ENCODE assay signal across 27 mouse cellular contexts in genomic region chr3:115211841-115212240, GRCm38 (mm10).
A peak's percentile ranks its signal among the peaks of the same experiment; 100 is the strongest.
DNase-seq lines count a peak whose midpoint lies in the region; ATAC-seq and TF ChIP-seq lines count a peak whose summit lies in the region.
"Had no signal": no experiment of that assay in that cellular context is flagged by ENCODE, and none has a peak within 500 bp of the region (broad histone marks: within the 10 kb centered on the region; RNA-seq: fewer than 3 reads in every experiment).

No protein-coding gene starts in this region.

- TF ChIP-seq CTCF in embryonic fibroblast, embryonic 13.5 days (IDR thresholded peaks at IDR 0.05; ENCODE audit: borderline replicate concordance, insufficient read depth, low read length): no peak

- no peak overlapping the region for H3K4me2 ChIP-seq in liver, embryonic 11.5 days
- H3K4me2 ChIP-seq: heart, embryonic 12.5 days; heart, embryonic 15.5 days; hindbrain, embryonic 14.5 days had no signal

- no peaks in the 10 kb centered on the region for H3K4me1 ChIP-seq in embryonic fibroblast, embryonic 13.5 days (ENCODE audit: control insufficient read depth, insufficient read depth, low read length)
- no peaks in the 10 kb centered on the region for H3K4me1 ChIP-seq in liver, embryonic 11.5 days (replicated peaks; ENCODE audit: control insufficient read depth, insufficient read depth, low read length)
- H3K4me1 ChIP-seq in embryonic facial prominence, embryonic 10.5 days: no peaks in the 10 kb centered on the region
- H3K4me1 ChIP-seq: heart, embryonic 12.5 days; heart, embryonic 15.5 days had no signal

- 0 out of 2 replicates have a peak overlapping the region, but pooled peaks have one; percentile 11 for H3K27ac ChIP-seq in embryonic fibroblast, embryonic 13.5 days (ENCODE audit: insufficient read depth, low read length)
- no peak overlapping the region for H3K27ac ChIP-seq in liver, embryonic 11.5 days (ENCODE audit: low read depth, low read length)
- H3K27ac ChIP-seq in embryonic facial prominence, embryonic 10.5 days (replicated peaks): no peak overlapping the region
- H3K27ac ChIP-seq: gastrocnemius, adult 2 months; heart, embryonic 15.5 days; hindbrain, embryonic 14.5 days; hindbrain, postnatal 0 days had no signal

- peak; percentile 29 for DNase-seq in 3T3-L1 (ENCODE audit: low read depth, low spot score)
- peak; percentile 74 for DNase-seq in Muller cell, postnatal 12 days (ENCODE audit: inconsistent ontology term)
- DNase-seq in testis, postnatal 10 days (ENCODE audit: low spot score): no peak
- DNase-seq in liver, embryonic 11.5 days (ENCODE audit: low spot score): no peak
- DNase-seq in embryonic facial prominence, embryonic 10.5 days (ENCODE audit: low spot score): no peak
- DNase-seq: adrenal gland, postnatal 10 days; adrenal gland, postnatal 36 days; cerebellum, adult 11 months; cerebellum, adult 2 months; cerebellum, adult 9-11 months; cerebellum, postnatal 25 days; embryo, embryonic 11 days; forebrain, postnatal 0 days; gastrocnemius, adult 2 months; gastrocnemius, postnatal 14 days; heart, adult 18-20 months; heart, postnatal 10 days; heart, postnatal 36 days had no signal

- no peaks in the 10 kb centered on the region for H3K36me3 ChIP-seq in liver, embryonic 11.5 days (ENCODE audit: control insufficient read depth, insufficient read depth, low read length)
- H3K36me3 ChIP-seq in embryonic facial prominence, embryonic 10.5 days (replicated peaks): no peaks in the 10 kb centered on the region
- H3K36me3 ChIP-seq: heart, embryonic 12.5 days; heart, embryonic 15.5 days had no signal

- H3K27me3 ChIP-seq in liver, embryonic 11.5 days (replicated peaks; ENCODE audit: control insufficient read depth, insufficient read depth, low read length): no peaks in the 10 kb centered on the region
- no peaks in the 10 kb centered on the region for H3K27me3 ChIP-seq in embryonic facial prominence, embryonic 10.5 days (replicated peaks; ENCODE audit: low read depth, poor library complexity, severe bottlenecking)
- H3K27me3 ChIP-seq: heart, embryonic 12.5 days; heart, embryonic 15.5 days; Patski had no signal

- peak; percentile 74 for ATAC-seq in megakaryocyte progenitor cell, adult 5-6 weeks (replicated peaks; ENCODE audit: poor library complexity)
- ATAC-seq in liver, embryonic 11.5 days (replicated peaks; ENCODE audit: low FRiP score): no peak
- ATAC-seq: forebrain, embryonic 14.5 days; forebrain, postnatal 0 days; hindbrain, postnatal 0 days; inflammation-experienced regulatory T-cells, adult 6 months; Patski had no signal

- no peak overlapping the region for H3K4me3 ChIP-seq in embryonic fibroblast, embryonic 13.5 days (ENCODE audit: insufficient read depth, low read length)
- H3K4me3 ChIP-seq in liver, embryonic 11.5 days (ENCODE audit: low read depth, low read length): no peak overlapping the region
- H3K4me3 ChIP-seq in embryonic facial prominence, embryonic 10.5 days: no peak overlapping the region
- H3K4me3 ChIP-seq: gastrocnemius, adult 2 months; heart, embryonic 12.5 days; heart, embryonic 15.5 days had no signal

- no peaks in the 10 kb centered on the region for H3K9me3 ChIP-seq in liver, embryonic 11.5 days (ENCODE audit: control insufficient read depth, low read length)
- no peaks in the 10 kb centered on the region for H3K9me3 ChIP-seq in embryonic facial prominence, embryonic 10.5 days
- H3K9me3 ChIP-seq: heart, embryonic 12.5 days; heart, embryonic 15.5 days had no signal

- WGBS in liver, embryonic 11.5 days: 43% methylated on average over 1 of the region's 1 CpGs
- WGBS in embryonic facial prominence, embryonic 10.5 days: 83% methylated on average over 1 of the region's 1 CpGs

- H3K9ac ChIP-seq in liver, embryonic 11.5 days (ENCODE audit: low read depth, low read length): no peak overlapping the region
- H3K9ac ChIP-seq: forebrain, postnatal 0 days; heart, embryonic 12.5 days; heart, embryonic 15.5 days; hindbrain, embryonic 14.5 days had no signal

- TF ChIP-seq POLR2A in embryonic fibroblast, embryonic 13.5 days (IDR thresholded peaks at IDR 0.05; ENCODE audit: low read depth, low read length): no peak

Comparison
In these comparisons a context has a peak if more than half of its experiments do, and no peak if none do; other contexts are left out.
1. DNase-seq: peak in 3T3-L1 (single experiment) and Muller cell, postnatal 12 days (single experiment); none in testis, postnatal 10 days (single experiment), liver, embryonic 11.5 days (single experiment) and embryonic facial prominence, embryonic 10.5 days (single experiment).